Comparison of ENCODE assay signal across 17 mouse cellular contexts in the genomic region with DNA sequence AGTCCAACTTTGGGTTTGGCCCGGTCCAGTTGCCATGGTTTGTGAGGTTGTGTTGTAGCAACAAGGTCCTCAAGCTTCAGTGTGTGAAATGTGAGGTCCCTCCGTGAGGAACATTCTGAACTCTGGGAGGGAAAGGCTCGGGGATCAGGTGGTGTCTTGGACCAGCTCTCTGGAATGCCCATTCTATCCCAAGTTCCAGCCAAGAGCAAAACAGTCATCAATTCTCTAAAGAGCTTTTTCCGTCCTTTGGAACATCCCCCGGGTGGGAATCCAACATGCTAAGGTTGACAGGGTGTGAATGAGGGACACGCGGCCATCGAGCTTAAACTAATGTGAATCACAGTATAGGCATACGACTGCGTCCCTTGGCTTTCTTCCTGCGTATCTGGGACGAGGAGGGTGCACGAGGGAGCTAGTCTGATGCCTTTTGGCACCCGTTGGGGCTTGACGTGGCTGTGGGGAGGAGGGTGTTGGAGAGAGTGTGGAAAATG.
DNase-seq lines count a peak whose midpoint lies in the region; ATAC-seq lines count a peak whose summit lies in the region.
"Had no signal": no experiment of that assay in that cellular context is flagged by ENCODE, and none has a peak within 500 bp of the region (broad histone marks: within the 10 kb centered on the region; RNA-seq: fewer than 3 reads in every experiment).

No protein-coding gene starts in this region.

- H3K27ac ChIP-seq in limb, embryonic 15.5 days = no peak overlapping the region
- H3K27ac ChIP-seq in kidney, embryonic 16.5 days (ENCODE audit: low read length) = no peak overlapping the region
- H3K27ac ChIP-seq: liver, embryonic 14.5 days; midbrain, embryonic 13.5 days; neural tube, embryonic 12.5 days; stomach, embryonic 15.5 days had no signal

- H3K36me3 ChIP-seq in limb, embryonic 15.5 days = no peaks in the 10 kb centered on the region
- H3K36me3 ChIP-seq in kidney, embryonic 16.5 days (ENCODE audit: insufficient read depth, low read length) = no peaks in the 10 kb centered on the region
- H3K36me3 ChIP-seq: midbrain, embryonic 13.5 days; neural tube, embryonic 12.5 days; stomach, embryonic 15.5 days had no signal

- ATAC-seq in limb, embryonic 15.5 days (ENCODE audit: insufficient number of reproducible peaks, low FRiP score, low TSS enrichment, low read depth) = peak; percentile 58
- no peak for ATAC-seq in kidney, embryonic 16.5 days (ENCODE audit: low FRiP score, low TSS enrichment)
- ATAC-seq: forebrain, embryonic 14.5 days; midbrain, embryonic 13.5 days had no signal

- H3K9ac ChIP-seq in limb, embryonic 15.5 days = no peak overlapping the region
- no peak overlapping the region for H3K9ac ChIP-seq in kidney, embryonic 16.5 days (replicated peaks; ENCODE audit: low read length)
- H3K9ac ChIP-seq: liver, embryonic 14.5 days; midbrain, embryonic 13.5 days; neural tube, embryonic 12.5 days; stomach, embryonic 15.5 days had no signal

- intact Hi-C loops in gastrocnemius, postnatal 14 days (cut with DNase I; ENCODE audit: low total_unique reads) = no loop called here

- peak; percentile 62 for DNase-seq in urinary bladder, postnatal 14 days (ENCODE audit: low spot score)
- no peak for DNase-seq in urinary bladder, postnatal 25 days (ENCODE audit: low spot score)
- DNase-seq in gastrocnemius, postnatal 14 days = peak; percentile 85
- DNase-seq in ovary, postnatal 36 days (ENCODE audit: low spot score) = no peak
- no peak for DNase-seq in kidney, postnatal 25 days
- DNase-seq: adrenal gland, postnatal 14 days; cerebellum, adult 11-12 months; embryo, embryonic 11 days; kidney, postnatal 14 days; layer of hippocampus, postnatal 36 days had no signal

- H3K4me1 ChIP-seq in limb, embryonic 15.5 days = no peaks in the 10 kb centered on the region
- no peaks in the 10 kb centered on the region for H3K4me1 ChIP-seq in kidney, embryonic 16.5 days (ENCODE audit: insufficient read depth, low read length)
- H3K4me1 ChIP-seq: midbrain, embryonic 13.5 days; neural tube, embryonic 12.5 days; stomach, embryonic 15.5 days had no signal

- H3K9me3 ChIP-seq in limb, embryonic 15.5 days = no peaks in the 10 kb centered on the region
- H3K9me3 ChIP-seq in kidney, embryonic 16.5 days (ENCODE audit: low read length) = no peaks in the 10 kb centered on the region
- H3K9me3 ChIP-seq: midbrain, embryonic 13.5 days; neural tube, embryonic 12.5 days; stomach, embryonic 15.5 days had no signal

- 66% methylated on average over 15 of the region's 15 CpGs for WGBS in limb, embryonic 15.5 days
- WGBS in kidney, embryonic 16.5 days = 83% methylated on average over 15 of the region's 15 CpGs

- no peaks in the 10 kb centered on the region for H3K27me3 ChIP-seq in limb, embryonic 15.5 days
- no peaks in the 10 kb centered on the region for H3K27me3 ChIP-seq in kidney, embryonic 16.5 days (ENCODE audit: insufficient read depth, low read length)
- H3K27me3 ChIP-seq: midbrain, embryonic 13.5 days; neural tube, embryonic 12.5 days; stomach, embryonic 15.5 days had no signal

- no peak overlapping the region for H3K4me3 ChIP-seq in limb, embryonic 15.5 days
- no peak overlapping the region for H3K4me3 ChIP-seq in kidney, embryonic 16.5 days (ENCODE audit: low read length)
- H3K4me3 ChIP-seq: midbrain, embryonic 13.5 days; neural tube, embryonic 12.5 days; stomach, embryonic 15.5 days had no signal

- H3K4me2 ChIP-seq in limb, embryonic 15.5 days = no peak overlapping the region
- no peak overlapping the region for H3K4me2 ChIP-seq in kidney, embryonic 16.5 days (replicated peaks; ENCODE audit: low read depth, low read length)
- H3K4me2 ChIP-seq: midbrain, embryonic 13.5 days; neural tube, embryonic 12.5 days; stomach, embryonic 15.5 days had no signal

Comparison
In these comparisons a context has a peak if more than half of its experiments do, and no peak if none do; other contexts are left out.
1. DNase-seq: peak in urinary bladder, postnatal 14 days (single experiment) and gastrocnemius, postnatal 14 days (single experiment); none in urinary bladder, postnatal 25 days (single experiment), ovary, postnatal 36 days (single experiment) and kidney, postnatal 25 days (0 of 2).